Mouse (Mus musculus): ENCODE results near the gene Bckdha. TPM values are rescaled to one million over a fixed set of nuclear protein-coding genes. Genes with fewer than 3 reads are reported as not detected.

Gene Bckdha
- polyA plus RNA-seq, 1 experiment from 2014 or later = 48.7 TPM

- no peak overlapping the region for H3K9ac ChIP-seq (ENCODE audit: low read length)
- no peak overlapping the region for H3K27ac ChIP-seq (ENCODE audit: low read depth)
- no peak overlapping the region for H3K4me2 ChIP-seq (ENCODE audit: low read length)
- no peak for ATAC-seq (replicated peaks; ENCODE audit: low FRiP score, low TSS enrichment, low read depth)
- H3K36me3 ChIP-seq (ENCODE audit: control insufficient read depth, insufficient read depth, low read length) = no peaks in the 10 kb centered on the region
- no peaks in the 10 kb centered on the region for H3K4me1 ChIP-seq (replicated peaks; ENCODE audit: control insufficient read depth, insufficient read depth, low read length)
- no peaks in the 10 kb centered on the region for H3K9me3 ChIP-seq (ENCODE audit: control insufficient read depth, low read length)
- 0 out of 2 replicates have a peak, but pooled peaks cover 3% of the 10 kb centered on the region for H3K27me3 ChIP-seq (replicated peaks; ENCODE audit: control insufficient read depth, insufficient read depth, low read length)
- H3K4me3 ChIP-seq (ENCODE audit: low read depth, low read length) = no peak overlapping the region
- no peak for DNase-seq (ENCODE audit: low spot score)
- 90% methylated on average over 16 of the region's 16 CpGs for WGBS
Measured at GRCm38 (mm10) chr7:25601346-25601745, 57.4 kb downstream of the Bckdha start.

- Histone ChIP-seq H3K27ac (ENCODE audit: low read depth) (no peak overlapping the region), H3K9ac (ENCODE audit: low read length) (no peak overlapping the region), H3K27me3 (replicated peaks; ENCODE audit: control insufficient read depth, insufficient read depth, low read length) (0 out of 2 replicates have a peak, but pooled peaks cover 3% of the 10 kb centered on the region), H3K4me1 (replicated peaks; ENCODE audit: control insufficient read depth, insufficient read depth, low read length) (no peaks in the 10 kb centered on the region), H3K4me2 (ENCODE audit: low read length) (no peak overlapping the region), H3K36me3 (ENCODE audit: control insufficient read depth, insufficient read depth, low read length) (no peaks in the 10 kb centered on the region), H3K9me3 (ENCODE audit: control insufficient read depth, low read length) (no peaks in the 10 kb centered on the region), H3K4me3 (ENCODE audit: low read depth, low read length) (no peak overlapping the region)
- 87% methylated on average over 11 of the region's 11 CpGs for WGBS
- no peak for DNase-seq (ENCODE audit: low spot score)
- ATAC-seq (replicated peaks; ENCODE audit: low FRiP score, low TSS enrichment, low read depth) = no peak
Measured at GRCm38 (mm10) chr7:25600666-25601065, 58.1 kb downstream of the Bckdha start.

GRCm38 (mm10) chr7:25599663-25600062, 59.1 kb downstream of the Bckdha start:
- 0 out of 2 replicates have a peak, but pooled peaks cover 3% of the 10 kb centered on the region for H3K27me3 ChIP-seq (replicated peaks; ENCODE audit: control insufficient read depth, insufficient read depth, low read length)
- WGBS = 13% methylated on average over 10 of the region's 10 CpGs
- no peak overlapping the region for H3K27ac ChIP-seq (ENCODE audit: low read depth)
- DNase-seq (ENCODE audit: low spot score) (peak; percentile 93), ATAC-seq (replicated peaks; ENCODE audit: low FRiP score, low TSS enrichment, low read depth) (peak; percentile 47; the same call in 1 of the 2 replicates)
- no peak overlapping the region for H3K9ac ChIP-seq (ENCODE audit: low read length)
- no peak overlapping the region for H3K4me3 ChIP-seq (ENCODE audit: low read depth, low read length)
- H3K4me2 ChIP-seq (ENCODE audit: low read length) = no peak overlapping the region
- H3K9me3 ChIP-seq (ENCODE audit: control insufficient read depth, low read length) = no peaks in the 10 kb centered on the region
- H3K4me1 ChIP-seq (replicated peaks; ENCODE audit: control insufficient read depth, insufficient read depth, low read length) = no peaks in the 10 kb centered on the region
- no peaks in the 10 kb centered on the region for H3K36me3 ChIP-seq (ENCODE audit: control insufficient read depth, insufficient read depth, low read length)

- Histone ChIP-seq H3K27me3 (replicated peaks; ENCODE audit: control insufficient read depth, insufficient read depth, low read length) (0 out of 2 replicates have a peak, but pooled peaks cover 3% of the 10 kb centered on the region), H3K9ac (ENCODE audit: low read length) (no peak overlapping the region), H3K27ac (ENCODE audit: low read depth) (no peak overlapping the region), H3K4me2 (ENCODE audit: low read length) (no peak overlapping the region), H3K4me3 (ENCODE audit: low read depth, low read length) (no peak overlapping the region), H3K9me3 (ENCODE audit: control insufficient read depth, low read length) (no peaks in the 10 kb centered on the region), H3K36me3 (ENCODE audit: control insufficient read depth, insufficient read depth, low read length) (no peaks in the 10 kb centered on the region), H3K4me1 (replicated peaks; ENCODE audit: control insufficient read depth, insufficient read depth, low read length) (no peaks in the 10 kb centered on the region)
- WGBS = 85% methylated on average over 3 of the region's 3 CpGs
- ATAC-seq (replicated peaks; ENCODE audit: low FRiP score, low TSS enrichment, low read depth) (no peak), DNase-seq (ENCODE audit: low spot score) (no peak)
Measured at GRCm38 (mm10) chr7:25593859-25594258, 64.9 kb downstream of the Bckdha start.

GRCm38 (mm10) chr7:25591226-25591625, 67.6 kb downstream of the Bckdha start:
- Histone ChIP-seq H3K4me2 (ENCODE audit: low read length) (no peak overlapping the region), H3K4me3 (ENCODE audit: low read depth, low read length) (no peak overlapping the region), H3K27me3 (replicated peaks; ENCODE audit: control insufficient read depth, insufficient read depth, low read length) (no peaks in the 10 kb centered on the region), H3K36me3 (ENCODE audit: control insufficient read depth, insufficient read depth, low read length) (no peaks in the 10 kb centered on the region), H3K4me1 (replicated peaks; ENCODE audit: control insufficient read depth, insufficient read depth, low read length) (no peaks in the 10 kb centered on the region), H3K9ac (ENCODE audit: low read length) (no peak overlapping the region), H3K9me3 (ENCODE audit: control insufficient read depth, low read length) (no peaks in the 10 kb centered on the region), H3K27ac (ENCODE audit: low read depth) (no peak overlapping the region)
- 81% methylated on average over 2 of the region's 2 CpGs for WGBS
- no peak for ATAC-seq (replicated peaks; ENCODE audit: low FRiP score, low TSS enrichment, low read depth)
- DNase-seq (ENCODE audit: low spot score) = no peak

GRCm38 (mm10) chr7:25585351-25586204, 73.2 kb downstream of the Bckdha start:
- ATAC-seq (replicated peaks; ENCODE audit: low FRiP score, low TSS enrichment, low read depth) (no peak), DNase-seq (ENCODE audit: low spot score) (no peak)
- Histone ChIP-seq H3K4me2 (ENCODE audit: low read length) (no peak overlapping the region), H3K9ac (ENCODE audit: low read length) (no peak overlapping the region), H3K9me3 (ENCODE audit: control insufficient read depth, low read length) (no peaks in the 10 kb centered on the region), H3K4me3 (ENCODE audit: low read depth, low read length) (no peak overlapping the region), H3K36me3 (ENCODE audit: control insufficient read depth, insufficient read depth, low read length) (no peaks in the 10 kb centered on the region), H3K4me1 (replicated peaks; ENCODE audit: control insufficient read depth, insufficient read depth, low read length) (no peaks in the 10 kb centered on the region), H3K27me3 (replicated peaks; ENCODE audit: control insufficient read depth, insufficient read depth, low read length) (no peaks in the 10 kb centered on the region), H3K27ac (ENCODE audit: low read depth) (no peak overlapping the region)
- WGBS = 77% methylated on average over 9 of the region's 9 CpGs

GRCm38 (mm10) chr7:25584651-25585050, 74.1 kb downstream of the Bckdha start:
- no peaks in the 10 kb centered on the region for H3K36me3 ChIP-seq (ENCODE audit: control insufficient read depth, insufficient read depth, low read length)
- ATAC-seq (replicated peaks; ENCODE audit: low FRiP score, low TSS enrichment, low read depth) = no peak

GRCm38 (mm10) chr7:25582301-25582810, 76.4 kb downstream of the Bckdha start:
- Histone ChIP-seq H3K9me3 (ENCODE audit: control insufficient read depth, low read length) (no peaks in the 10 kb centered on the region), H3K4me2 (ENCODE audit: low read length) (no peak overlapping the region), H3K9ac (ENCODE audit: low read length) (no peak overlapping the region), H3K27ac (ENCODE audit: low read depth) (no peak overlapping the region), H3K4me1 (replicated peaks; ENCODE audit: control insufficient read depth, insufficient read depth, low read length) (no peaks in the 10 kb centered on the region), H3K27me3 (replicated peaks; ENCODE audit: control insufficient read depth, insufficient read depth, low read length) (no peaks in the 10 kb centered on the region), H3K36me3 (ENCODE audit: control insufficient read depth, insufficient read depth, low read length) (no peaks in the 10 kb centered on the region), H3K4me3 (ENCODE audit: low read depth, low read length) (no peak overlapping the region)
- ATAC-seq (replicated peaks; ENCODE audit: low FRiP score, low TSS enrichment, low read depth) = no peak
- no peak for DNase-seq (ENCODE audit: low spot score)
- WGBS = 82% methylated on average over 15 of the region's 15 CpGs

More at GRCm38 (mm10) chr7:25584651-25585050, 74.1 kb downstream of the Bckdha start:
- 79% methylated on average over 5 of the region's 5 CpGs for WGBS
- Histone ChIP-seq H3K9me3 (ENCODE audit: control insufficient read depth, low read length) (no peaks in the 10 kb centered on the region), H3K27me3 (replicated peaks; ENCODE audit: control insufficient read depth, insufficient read depth, low read length) (no peaks in the 10 kb centered on the region), H3K9ac (ENCODE audit: low read length) (no peak overlapping the region), H3K27ac (ENCODE audit: low read depth) (no peak overlapping the region), H3K4me3 (ENCODE audit: low read depth, low read length) (no peak overlapping the region), H3K4me1 (replicated peaks; ENCODE audit: control insufficient read depth, insufficient read depth, low read length) (no peaks in the 10 kb centered on the region), H3K4me2 (ENCODE audit: low read length) (no peak overlapping the region)
- DNase-seq (ENCODE audit: low spot score) = no peak
